Mouse (Mus musculus): ENCODE results near the gene Tmem144. TPM values are rescaled to one million over a fixed set of nuclear protein-coding genes. Genes with fewer than 3 reads are reported as not detected.

Tmem144 gene
- total and polyA plus RNA-seq, 3 experiments: 0.59 to 2.0 (median 1.3) TPM

DNA sequence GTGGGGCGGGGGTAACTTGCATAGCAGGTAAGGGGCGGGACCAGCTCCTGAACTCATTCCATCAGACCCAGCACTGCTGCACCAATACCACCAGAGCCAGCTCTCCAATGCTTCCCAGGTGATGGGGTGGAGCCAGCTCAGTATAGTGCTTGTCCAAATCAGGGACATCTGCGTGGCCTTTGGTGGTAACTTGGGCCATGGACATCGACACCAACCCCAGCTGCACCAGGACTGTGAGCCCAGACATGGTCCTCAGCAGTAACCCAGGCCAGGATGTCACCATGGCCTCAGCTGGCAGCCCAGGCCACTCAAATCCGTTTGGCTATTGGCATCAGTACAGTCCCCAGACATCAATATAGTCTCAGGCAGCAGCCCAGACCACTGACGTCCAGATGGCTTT, 60.3 kb downstream of the Tmem144 start:
- Histone ChIP-seq H3K27ac (ENCODE audit: insufficient read depth, low read depth) (no peak overlapping the region), H3K36me3 (replicated peaks in 1 of 2; ENCODE audit: control insufficient read depth in 1 of 2, insufficient read depth in 1 of 2, low read length in 1 of 2) (no peaks in the 10 kb centered on the region), H3K79me2 (replicated peaks; ENCODE audit: control insufficient read depth, extremely low read depth, insufficient read depth, poor library complexity, severe bottlenecking) (no peaks in the 10 kb centered on the region), H3K4me3 (replicated peaks in 1 of 3; ENCODE audit: low read depth in 2 of 3, low read length in 2 of 3, poor library complexity in 1 of 3) (no peak overlapping the region), H3K4me1 (ENCODE audit: control insufficient read depth in 1 of 2, insufficient read depth in 2 of 2) (peaks cover 0 to 7% of the 10 kb centered on the region in 2 experiments; a peak in 2 of 4 replicates), H3K4me2 (ENCODE audit: insufficient read depth, low read depth, poor library complexity, severe bottlenecking) (no peak overlapping the region), H3K27me3 (replicated peaks) (no peaks in the 10 kb centered on the region), H3K9me3 (replicated peaks; ENCODE audit: low read length) (no peaks in the 10 kb centered on the region), H3K9ac (ENCODE audit: insufficient read depth, low read depth) (no peak overlapping the region)
- in situ Hi-C loops (cut with MboI; ENCODE audit: low pct_ligation_motif_present, low pct_unique_long_range_greater_than_20kb, low sequenced_read_pairs) (no loop called here), dilution Hi-C loops (cut with MboI; ENCODE audit: extremely low pct_ligation_motif_present, extremely low pct_unique_long_range_greater_than_20kb, low sequenced_read_pairs) (no loop called here)
- TF ChIP-seq E2F4 (IDR thresholded peaks at IDR 0.05; ENCODE audit: insufficient replicate concordance, low read depth, low read length) (no peak), ELF1 (IDR thresholded peaks at IDR 0.05; ENCODE audit: low read depth, low read length) (no peak), EP300 (IDR thresholded peaks at IDR 0.05; ENCODE audit: low read length) (no peak), MAZ (IDR thresholded peaks at IDR 0.05; ENCODE audit: low read depth, low read length) (no peak)
- no peak for DNase-seq (ENCODE audit: extremely low read depth)

DNA sequence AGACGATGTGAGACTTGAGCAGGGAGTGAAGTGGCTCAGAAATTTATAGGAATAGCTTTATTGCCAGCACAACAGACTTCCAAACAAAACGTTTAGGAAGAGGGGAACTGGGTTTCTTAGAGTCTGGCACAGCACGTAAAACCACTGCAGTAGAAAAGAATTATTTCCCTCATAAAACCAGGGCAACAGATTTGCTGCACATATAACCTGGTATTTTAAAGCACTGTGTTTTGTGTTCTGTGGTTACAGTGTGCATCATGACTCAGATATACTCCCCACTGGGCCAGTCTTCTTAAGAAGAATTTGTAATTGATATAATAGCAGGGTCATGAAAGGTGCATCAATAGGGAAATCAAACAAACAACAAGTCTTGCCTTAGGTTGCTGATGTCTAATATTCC, 62.2 kb downstream of the Tmem144 start:
- in situ Hi-C loops (cut with MboI; ENCODE audit: low pct_ligation_motif_present, low pct_unique_long_range_greater_than_20kb, low sequenced_read_pairs): no loop called here
- H3K27ac ChIP-seq (ENCODE audit: insufficient read depth, low read depth): no peak overlapping the region
- no peak overlapping the region for H3K4me2 ChIP-seq (ENCODE audit: insufficient read depth, low read depth, poor library complexity, severe bottlenecking)
- no peaks in the 10 kb centered on the region for H3K27me3 ChIP-seq (replicated peaks)
- TF ChIP-seq CHD1 (IDR thresholded peaks at IDR 0.05; ENCODE audit: low read depth, low read length) (no peak), RCOR1 (conservative IDR thresholded peaks at IDR 0.05; ENCODE audit: low read depth, low read length) (no peak), UBTF (IDR thresholded peaks at IDR 0.05; ENCODE audit: low read depth, low read length) (no peak), TBP (conservative IDR thresholded peaks at IDR 0.05; ENCODE audit: low read depth, low read length) (no peak), ZKSCAN1 (IDR thresholded peaks at IDR 0.05; ENCODE audit: borderline replicate concordance, low read depth, low read length) (no peak), ZC3H11A (IDR thresholded peaks at IDR 0.05; ENCODE audit: low read depth, low read length) (no peak), KAT2A (IDR thresholded peaks at IDR 0.05; ENCODE audit: insufficient replicate concordance, low read length) (no peak), CHD2 (IDR thresholded peaks at IDR 0.05; ENCODE audit: low read length) (no peak), MAFK (IDR thresholded peaks at IDR 0.05; ENCODE audit: insufficient replicate concordance, low read length) (no peak), HCFC1 (IDR thresholded peaks at IDR 0.05; ENCODE audit: low read depth, low read length) (no peak), MAX (IDR thresholded peaks at IDR 0.05; ENCODE audit: low read length) (no peak)
- dilution Hi-C loops (cut with MboI; ENCODE audit: extremely low pct_ligation_motif_present, extremely low pct_unique_long_range_greater_than_20kb, low sequenced_read_pairs): no loop called here
- no peak for DNase-seq (ENCODE audit: extremely low read depth)
- H3K36me3 ChIP-seq (replicated peaks in 1 of 2; ENCODE audit: control insufficient read depth in 1 of 2, insufficient read depth in 1 of 2, low read length in 1 of 2): no peaks in the 10 kb centered on the region
- H3K9ac ChIP-seq (ENCODE audit: insufficient read depth, low read depth): no peak overlapping the region
- peaks cover 0 to 7% of the 10 kb centered on the region in 2 experiments; a peak in 2 of 4 replicates for H3K4me1 ChIP-seq (ENCODE audit: control insufficient read depth in 1 of 2, insufficient read depth in 2 of 2)
- no peak overlapping the region for H3K4me3 ChIP-seq (replicated peaks in 1 of 3; ENCODE audit: low read depth in 2 of 3, low read length in 2 of 3, poor library complexity in 1 of 3)
- peaks cover 2% of the 10 kb centered on the region for H3K9me3 ChIP-seq (replicated peaks; ENCODE audit: low read length)
- no peaks in the 10 kb centered on the region for H3K79me2 ChIP-seq (replicated peaks; ENCODE audit: control insufficient read depth, extremely low read depth, insufficient read depth, poor library complexity, severe bottlenecking)
